Mouse (Mus musculus): Measurements from ENCODE around the gene Car5a. TPM values are rescaled to one million over a fixed set of nuclear protein-coding genes. Genes with fewer than 3 reads are reported as not detected.

Car5a gene
- polyA plus RNA-seq, 1 experiment from 2014 or later, result 0.14 TPM

DNA sequence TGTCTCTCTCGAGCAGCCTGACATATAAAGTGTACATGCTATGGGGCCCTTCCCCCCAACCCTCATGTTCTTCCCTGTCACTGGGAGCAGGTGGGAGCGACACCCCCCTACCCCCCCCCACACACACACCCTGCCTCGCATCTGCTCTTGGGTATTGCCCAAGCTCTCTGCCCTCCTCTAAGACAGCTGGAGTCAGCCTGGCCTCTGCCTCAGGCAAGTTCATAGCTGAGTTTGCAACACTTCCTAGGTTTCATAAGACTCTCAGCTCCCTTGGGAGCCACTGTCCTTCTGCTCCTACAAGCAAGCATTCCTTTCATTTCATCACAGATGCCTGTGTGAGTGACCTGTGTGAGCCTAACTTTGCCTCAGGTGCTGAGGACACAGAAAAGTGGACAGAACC lies 25.0 kb downstream of the Car5a start:
- Histone ChIP-seq H3K4me2 (no peak overlapping the region), H3K36me3 (ENCODE audit: control insufficient read depth, insufficient read depth, low read length) (no peaks in the 10 kb centered on the region), H3K4me3 (ENCODE audit: low read depth, low read length) (no peak overlapping the region), H3K27ac (ENCODE audit: low read depth, low read length) (no peak overlapping the region), H3K9me3 (ENCODE audit: control insufficient read depth, low read length) (no peaks in the 10 kb centered on the region), H3K4me1 (ENCODE audit: control insufficient read depth, insufficient read depth, low read length) (no peaks in the 10 kb centered on the region), H3K27me3 (ENCODE audit: control insufficient read depth, insufficient read depth, low read length) (no peaks in the 10 kb centered on the region), H3K9ac (ENCODE audit: low read length) (no peak overlapping the region)
- peak; percentile 69 for DNase-seq (ENCODE audit: low spot score, missing footprints)
- WGBS, result 45% methylated on average over 3 of the region's 3 CpGs
- no peak for ATAC-seq (ENCODE audit: low FRiP score)

DNA sequence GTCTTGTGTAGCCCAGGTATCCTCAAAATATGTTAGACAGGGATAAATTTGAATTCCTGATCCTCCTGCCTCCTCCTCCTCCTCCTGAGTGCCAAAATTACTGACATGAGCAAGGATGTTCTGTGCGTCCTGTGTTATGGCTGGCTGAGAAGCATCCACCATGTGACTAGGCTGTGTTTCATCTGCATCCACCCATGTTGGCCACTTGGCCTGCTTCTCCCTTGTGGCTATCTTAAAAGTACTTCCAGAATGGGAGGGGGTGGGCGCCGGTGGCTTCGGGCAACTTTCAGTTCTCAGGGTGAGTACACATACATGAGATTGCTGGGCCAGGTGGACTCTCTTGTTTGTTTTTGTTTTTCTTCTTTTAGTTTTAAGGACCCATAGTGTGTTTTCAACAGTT lies 25.5 kb downstream of the Car5a start:
- H3K4me2 ChIP-seq, result no peak overlapping the region
- no peaks in the 10 kb centered on the region for H3K27me3 ChIP-seq (ENCODE audit: control insufficient read depth, insufficient read depth, low read length)
- 78% methylated on average over 4 of the region's 4 CpGs for WGBS
- 0 out of 2 replicates have a peak, but pooled peaks cover 1% of the 10 kb centered on the region for H3K4me1 ChIP-seq (ENCODE audit: control insufficient read depth, insufficient read depth, low read length)
- no peak overlapping the region for H3K9ac ChIP-seq (ENCODE audit: low read length)
- ATAC-seq (ENCODE audit: low FRiP score), result no peak
- H3K27ac ChIP-seq (ENCODE audit: low read depth, low read length), result no peak overlapping the region
- no peak for DNase-seq (ENCODE audit: low spot score, missing footprints)
- H3K9me3 ChIP-seq (ENCODE audit: control insufficient read depth, low read length), result no peaks in the 10 kb centered on the region
- H3K36me3 ChIP-seq (ENCODE audit: control insufficient read depth, insufficient read depth, low read length), result no peaks in the 10 kb centered on the region
- no peak overlapping the region for H3K4me3 ChIP-seq (ENCODE audit: low read depth, low read length)

DNA sequence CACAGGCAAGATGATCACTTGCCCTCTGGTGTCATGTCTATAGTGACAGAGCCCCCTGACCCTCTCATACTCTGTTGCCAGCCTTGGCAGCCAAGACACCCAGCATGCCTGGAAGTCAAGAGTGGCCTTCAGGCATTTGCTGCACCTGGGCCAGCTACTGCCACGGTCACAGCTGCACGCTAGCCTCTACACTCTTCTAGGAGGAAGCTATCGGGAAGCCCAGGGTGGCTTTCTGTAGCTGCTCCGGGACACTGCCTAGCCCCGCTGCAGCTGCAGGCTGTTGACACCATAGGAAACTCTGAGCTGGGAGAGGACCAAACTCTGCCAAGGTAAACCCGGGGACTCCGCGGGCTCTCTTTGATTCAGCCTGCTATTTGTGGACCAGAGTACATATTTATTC lies 31.3 kb downstream of the Car5a start:
- Histone ChIP-seq H3K27me3 (ENCODE audit: control insufficient read depth, insufficient read depth, low read length) (0 out of 2 replicates have a peak, but pooled peaks cover 3% of the 10 kb centered on the region), H3K36me3 (ENCODE audit: control insufficient read depth, insufficient read depth, low read length) (no peaks in the 10 kb centered on the region), H3K4me3 (ENCODE audit: low read depth, low read length) (no peak overlapping the region), H3K4me1 (ENCODE audit: control insufficient read depth, insufficient read depth, low read length) (0 out of 2 replicates have a peak, but pooled peaks cover 2% of the 10 kb centered on the region), H3K4me2 (no peak overlapping the region), H3K9ac (ENCODE audit: low read length) (no peak overlapping the region), H3K9me3 (ENCODE audit: control insufficient read depth, low read length) (no peaks in the 10 kb centered on the region), H3K27ac (ENCODE audit: low read depth, low read length) (no peak overlapping the region)
- ATAC-seq (ENCODE audit: low FRiP score), result no peak
- DNase-seq (ENCODE audit: low spot score, missing footprints), result peak; percentile 44
- 87% methylated on average over 8 of the region's 8 CpGs for WGBS

DNA sequence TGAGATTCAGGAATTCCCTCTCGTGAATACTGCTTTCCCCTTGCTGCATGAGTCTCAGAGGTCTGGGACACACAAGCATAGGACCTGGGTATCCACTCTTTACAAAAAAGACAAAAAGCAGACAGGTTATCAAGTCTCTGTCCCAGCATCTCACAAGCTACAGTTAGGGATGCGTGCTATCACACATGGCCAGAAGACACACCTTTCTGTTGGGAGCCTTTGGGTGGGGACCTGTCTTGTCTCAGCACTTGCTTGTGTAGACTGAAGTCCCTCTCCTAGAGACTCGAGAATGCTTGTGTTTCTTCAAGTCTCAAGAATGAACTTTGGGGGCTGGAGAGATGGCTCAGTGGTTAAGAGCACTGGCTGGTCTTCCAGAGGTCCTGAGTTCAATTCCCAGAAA lies 31.9 kb downstream of the Car5a start:
- ATAC-seq (ENCODE audit: low FRiP score) (no peak), DNase-seq (ENCODE audit: low spot score, missing footprints) (no peak)
- 79% methylated on average over 3 of the region's 3 CpGs for WGBS
- no peak overlapping the region for H3K27ac ChIP-seq (ENCODE audit: low read depth, low read length)
- H3K9ac ChIP-seq (ENCODE audit: low read length), result no peak overlapping the region
- H3K36me3 ChIP-seq (ENCODE audit: control insufficient read depth, insufficient read depth, low read length), result no peaks in the 10 kb centered on the region
- peaks cover 6% of the 10 kb centered on the region; the same call in 1 of the 2 replicates for H3K4me1 ChIP-seq (ENCODE audit: control insufficient read depth, insufficient read depth, low read length)
- no peak overlapping the region for H3K4me2 ChIP-seq
- H3K9me3 ChIP-seq (ENCODE audit: control insufficient read depth, low read length), result no peaks in the 10 kb centered on the region
- 0 out of 2 replicates have a peak, but pooled peaks cover 3% of the 10 kb centered on the region for H3K27me3 ChIP-seq (ENCODE audit: control insufficient read depth, insufficient read depth, low read length)
- H3K4me3 ChIP-seq (ENCODE audit: low read depth, low read length), result no peak overlapping the region

DNA sequence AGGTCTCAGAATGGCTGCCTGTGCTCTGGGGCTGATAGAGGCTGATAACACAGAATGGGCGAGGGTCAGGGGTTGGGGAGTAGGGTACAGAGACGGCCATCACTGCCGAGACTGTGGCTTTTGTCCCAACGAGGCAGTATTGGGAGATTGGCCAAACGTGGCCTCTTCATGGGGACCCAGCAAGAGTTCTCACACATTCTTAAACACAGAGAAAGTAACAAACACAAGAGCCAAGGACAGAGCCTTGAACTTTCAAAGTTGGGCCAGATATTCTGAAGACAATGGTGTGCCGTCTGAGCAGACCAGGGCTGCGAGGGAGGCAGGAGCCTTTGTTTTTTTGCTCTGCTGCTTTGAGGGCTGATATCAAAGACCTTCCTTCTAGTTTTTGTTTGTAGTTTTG lies 32.7 kb downstream of the Car5a start:
- H3K4me2 ChIP-seq, result no peak overlapping the region
- 0 out of 2 replicates have a peak, but pooled peaks cover 3% of the 10 kb centered on the region for H3K27me3 ChIP-seq (ENCODE audit: control insufficient read depth, insufficient read depth, low read length)
- no peak overlapping the region for H3K9ac ChIP-seq (ENCODE audit: low read length)
- H3K9me3 ChIP-seq (ENCODE audit: control insufficient read depth, low read length), result no peaks in the 10 kb centered on the region
- H3K4me3 ChIP-seq (ENCODE audit: low read depth, low read length), result no peak overlapping the region
- WGBS, result 69% methylated on average over 7 of the region's 7 CpGs
- ATAC-seq (ENCODE audit: low FRiP score), result no peak
- H3K4me1 ChIP-seq (ENCODE audit: control insufficient read depth, insufficient read depth, low read length), result peaks cover 7% of the 10 kb centered on the region; the same call in 1 of the 2 replicates
- H3K27ac ChIP-seq (ENCODE audit: low read depth, low read length), result no peak overlapping the region
- DNase-seq (ENCODE audit: low spot score, missing footprints), result peak; percentile 47
- no peaks in the 10 kb centered on the region for H3K36me3 ChIP-seq (ENCODE audit: control insufficient read depth, insufficient read depth, low read length)

DNA sequence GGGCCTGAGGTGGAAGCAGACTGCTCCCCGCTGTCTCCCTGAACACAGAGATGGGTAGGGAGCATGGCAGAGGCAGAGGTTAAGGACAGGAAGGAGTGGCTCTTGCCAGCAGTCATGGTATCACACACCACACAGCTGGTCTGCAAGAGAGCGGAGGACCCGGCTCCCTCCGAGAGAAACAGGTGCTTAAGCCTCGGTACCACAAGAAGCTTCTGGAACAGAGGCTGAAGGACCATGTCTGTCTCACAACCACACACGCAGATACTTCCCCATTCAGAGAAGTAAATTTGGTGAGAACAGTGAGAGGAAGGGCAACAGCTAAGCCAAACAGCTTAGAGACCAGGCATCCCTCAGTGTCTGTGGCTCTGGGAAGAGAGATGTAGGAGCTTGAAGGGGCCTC lies 33.3 kb downstream of the Car5a start:
- H3K36me3 ChIP-seq (ENCODE audit: control insufficient read depth, insufficient read depth, low read length), result no peaks in the 10 kb centered on the region
- no peak overlapping the region for H3K4me3 ChIP-seq (ENCODE audit: low read depth, low read length)
- H3K4me1 ChIP-seq (ENCODE audit: control insufficient read depth, insufficient read depth, low read length), result peaks cover 9% of the 10 kb centered on the region; the same call in 1 of the 2 replicates
- H3K9ac ChIP-seq (ENCODE audit: low read length), result no peak overlapping the region
- H3K27me3 ChIP-seq (ENCODE audit: control insufficient read depth, insufficient read depth, low read length), result 0 out of 2 replicates have a peak, but pooled peaks cover 3% of the 10 kb centered on the region
- no peaks in the 10 kb centered on the region for H3K9me3 ChIP-seq (ENCODE audit: control insufficient read depth, low read length)
- no peak for ATAC-seq (ENCODE audit: low FRiP score)
- 92% methylated on average over 6 of the region's 6 CpGs for WGBS
- no peak for DNase-seq (ENCODE audit: low spot score, missing footprints)
- no peak overlapping the region for H3K27ac ChIP-seq (ENCODE audit: low read depth, low read length)
- H3K4me2 ChIP-seq, result no peak overlapping the region

DNA sequence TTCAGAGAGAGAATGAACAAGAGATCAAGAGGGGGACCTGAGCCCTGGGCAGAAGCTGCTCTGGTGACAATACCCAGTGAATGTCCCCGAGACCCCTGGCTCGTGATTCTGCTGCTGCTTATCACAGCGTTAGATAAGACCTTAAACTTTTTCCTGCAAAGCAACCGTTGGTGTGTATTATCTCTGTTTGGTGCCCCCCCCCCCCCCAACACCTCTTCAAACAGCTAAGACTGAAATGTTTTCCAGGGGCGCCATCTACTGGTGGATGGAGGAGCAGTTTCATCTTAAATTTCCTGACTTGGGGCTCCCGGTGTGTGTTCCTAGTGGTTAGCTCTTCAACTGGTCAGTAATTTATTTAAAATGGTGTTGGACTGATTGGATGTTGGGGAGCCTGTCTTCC lies 35.0 kb downstream of the Car5a start:
- Histone ChIP-seq H3K27me3 (ENCODE audit: control insufficient read depth, insufficient read depth, low read length) (peaks cover 3% of the 10 kb centered on the region; the same call in 1 of the 2 replicates), H3K36me3 (ENCODE audit: control insufficient read depth, insufficient read depth, low read length) (no peaks in the 10 kb centered on the region), H3K27ac (ENCODE audit: low read depth, low read length) (no peak overlapping the region), H3K4me3 (ENCODE audit: low read depth, low read length) (no peak overlapping the region), H3K9ac (ENCODE audit: low read length) (no peak overlapping the region), H3K9me3 (ENCODE audit: control insufficient read depth, low read length) (no peaks in the 10 kb centered on the region), H3K4me1 (ENCODE audit: control insufficient read depth, insufficient read depth, low read length) (peaks cover 19% of the 10 kb centered on the region), H3K4me2 (no peak overlapping the region)
- ATAC-seq (ENCODE audit: low FRiP score) (no peak), DNase-seq (ENCODE audit: low spot score, missing footprints) (peak; percentile 97)
- 9% methylated on average over 6 of the region's 6 CpGs for WGBS

DNA sequence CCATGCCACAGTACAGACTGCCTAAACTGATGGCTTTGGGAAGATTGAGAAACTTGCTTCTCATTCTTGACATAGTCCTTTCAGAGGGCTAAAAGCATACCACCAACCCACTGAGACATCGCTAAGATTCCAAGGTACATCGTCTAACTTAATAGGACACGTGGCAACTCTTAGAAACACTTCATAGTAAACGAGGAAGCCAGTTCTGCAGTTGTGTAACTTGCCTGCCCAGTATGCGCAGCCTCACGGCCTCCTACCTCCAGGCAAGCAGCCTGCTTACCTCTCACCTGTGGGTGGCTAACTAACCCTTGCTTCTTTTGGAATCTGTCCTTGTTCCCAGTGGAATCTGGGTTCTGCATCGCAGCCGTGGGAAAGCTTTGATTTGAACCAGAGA lies 35.6 kb downstream of the Car5a start:
- no peak overlapping the region for H3K27ac ChIP-seq (ENCODE audit: low read depth, low read length)
- ATAC-seq (ENCODE audit: low FRiP score), result no peak
- WGBS, result 68% methylated on average over 8 of the region's 8 CpGs
- H3K4me3 ChIP-seq (ENCODE audit: low read depth, low read length), result no peak overlapping the region
- no peaks in the 10 kb centered on the region for H3K36me3 ChIP-seq (ENCODE audit: control insufficient read depth, insufficient read depth, low read length)
- DNase-seq (ENCODE audit: low spot score, missing footprints), result no peak
- peaks cover 17% of the 10 kb centered on the region for H3K4me1 ChIP-seq (ENCODE audit: control insufficient read depth, insufficient read depth, low read length)
- H3K9me3 ChIP-seq (ENCODE audit: control insufficient read depth, low read length), result no peaks in the 10 kb centered on the region
- H3K4me2 ChIP-seq, result no peak overlapping the region
- peaks cover 3% of the 10 kb centered on the region; the same call in 1 of the 2 replicates for H3K27me3 ChIP-seq (ENCODE audit: control insufficient read depth, insufficient read depth, low read length)
- H3K9ac ChIP-seq (ENCODE audit: low read length), result no peak overlapping the region

DNA sequence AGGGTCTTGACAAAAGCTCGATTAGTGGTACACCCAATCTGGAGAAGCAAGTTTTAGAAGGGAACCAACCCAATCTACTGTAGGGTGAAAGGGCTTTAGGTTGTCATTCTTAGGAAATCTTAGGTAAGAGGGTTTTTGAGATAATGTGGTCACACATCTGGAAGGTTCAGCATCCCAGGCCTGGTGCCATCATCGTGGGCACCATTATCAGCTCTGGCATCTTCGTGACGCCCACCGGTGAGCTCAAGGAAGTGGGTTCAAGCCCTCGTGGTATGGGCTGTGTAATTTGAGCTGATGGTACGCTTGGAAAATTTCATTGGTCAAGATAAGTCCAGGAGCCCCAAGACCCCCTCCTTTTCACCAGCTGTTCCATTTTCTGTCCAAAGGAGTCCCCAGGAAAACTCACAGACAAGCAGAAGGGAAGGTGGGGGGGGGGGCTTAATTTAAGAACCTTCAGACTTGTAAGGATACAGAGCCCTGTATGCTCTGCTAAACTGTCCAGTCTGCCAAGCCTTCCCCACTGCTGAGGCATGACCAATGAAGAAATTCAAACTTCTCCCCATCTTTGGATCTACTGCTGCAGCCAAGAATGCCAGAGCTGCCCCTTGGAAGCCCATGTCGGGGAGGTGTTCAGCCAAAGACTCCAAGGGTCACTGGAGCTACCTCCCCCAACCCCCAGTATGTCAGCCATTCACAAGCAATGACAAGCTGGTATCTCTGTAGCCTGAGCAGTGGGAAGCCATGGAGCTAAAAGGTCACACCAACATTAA lies 36.1 kb downstream of the Car5a start:
- Histone ChIP-seq H3K27me3 (ENCODE audit: control insufficient read depth, insufficient read depth, low read length) (peaks cover 3% of the 10 kb centered on the region; the same call in 1 of the 2 replicates), H3K9ac (ENCODE audit: low read length) (no peak overlapping the region), H3K4me3 (ENCODE audit: low read depth, low read length) (no peak overlapping the region), H3K9me3 (ENCODE audit: control insufficient read depth, low read length) (no peaks in the 10 kb centered on the region), H3K4me1 (ENCODE audit: control insufficient read depth, insufficient read depth, low read length) (peaks cover 17% of the 10 kb centered on the region), H3K36me3 (ENCODE audit: control insufficient read depth, insufficient read depth, low read length) (no peaks in the 10 kb centered on the region), H3K27ac (ENCODE audit: low read depth, low read length) (no peak overlapping the region), H3K4me2 (peak overlapping the region; percentile 99; the same call in 1 of the 2 replicates)
- WGBS, result 70% methylated on average over 8 of the region's 8 CpGs
- DNase-seq (ENCODE audit: low spot score, missing footprints) (no peak), ATAC-seq (ENCODE audit: low FRiP score) (no peak)
